Mouse (Mus musculus) central nervous system, embryonic 18 days (tissue): ENCODE data around the gene Rrp7a. TPM values are rescaled to one million over a fixed set of nuclear protein-coding genes. Genes with fewer than 3 reads are reported as not detected.

Experiments used
- polyA plus RNA-seq: library from polyadenylated mRNA; depleted of rRNA; stranded (reverse); fragments of >200 nt; gene quantifications from 2 replicates; pipeline ENCODE4 v1.2.3, GENCODE M21; 2012; rRNA removed

Gene Rrp7a
- polyA plus RNA-seq = 93.1 and 105 TPM in 2 replicates

DNA sequence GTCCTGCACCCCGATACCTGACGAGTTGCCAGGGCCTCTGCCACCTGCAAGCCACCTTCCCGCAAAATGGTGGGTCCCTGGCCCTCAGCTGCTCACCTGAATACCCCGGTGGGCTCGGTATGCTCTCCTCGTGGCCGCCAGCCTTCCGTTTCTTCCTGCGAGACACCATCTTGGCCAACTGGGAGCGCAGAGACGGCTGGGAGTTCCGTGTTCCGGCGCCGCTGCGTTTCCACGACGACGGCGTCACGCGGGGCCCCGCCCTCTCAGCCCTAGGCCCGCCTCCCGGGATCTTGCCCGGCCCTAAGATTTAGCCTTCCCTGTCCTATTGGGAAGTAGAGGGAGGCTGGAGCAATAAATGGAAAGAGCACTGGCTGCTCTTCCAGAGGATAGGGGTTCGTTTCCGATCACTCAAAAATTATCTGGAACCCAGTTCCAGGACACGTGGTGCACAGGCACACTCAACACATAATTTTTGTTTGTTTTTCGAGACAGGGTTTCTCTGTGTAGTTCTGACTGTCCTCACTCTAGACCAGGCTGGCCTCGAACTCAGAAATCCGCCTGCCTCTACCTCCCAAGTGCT, at the start of gene Rrp7a:
Gene Rrp7a (minus strand): TSS at position 236 of the 580 bp plus-strand sequence.

DNA sequence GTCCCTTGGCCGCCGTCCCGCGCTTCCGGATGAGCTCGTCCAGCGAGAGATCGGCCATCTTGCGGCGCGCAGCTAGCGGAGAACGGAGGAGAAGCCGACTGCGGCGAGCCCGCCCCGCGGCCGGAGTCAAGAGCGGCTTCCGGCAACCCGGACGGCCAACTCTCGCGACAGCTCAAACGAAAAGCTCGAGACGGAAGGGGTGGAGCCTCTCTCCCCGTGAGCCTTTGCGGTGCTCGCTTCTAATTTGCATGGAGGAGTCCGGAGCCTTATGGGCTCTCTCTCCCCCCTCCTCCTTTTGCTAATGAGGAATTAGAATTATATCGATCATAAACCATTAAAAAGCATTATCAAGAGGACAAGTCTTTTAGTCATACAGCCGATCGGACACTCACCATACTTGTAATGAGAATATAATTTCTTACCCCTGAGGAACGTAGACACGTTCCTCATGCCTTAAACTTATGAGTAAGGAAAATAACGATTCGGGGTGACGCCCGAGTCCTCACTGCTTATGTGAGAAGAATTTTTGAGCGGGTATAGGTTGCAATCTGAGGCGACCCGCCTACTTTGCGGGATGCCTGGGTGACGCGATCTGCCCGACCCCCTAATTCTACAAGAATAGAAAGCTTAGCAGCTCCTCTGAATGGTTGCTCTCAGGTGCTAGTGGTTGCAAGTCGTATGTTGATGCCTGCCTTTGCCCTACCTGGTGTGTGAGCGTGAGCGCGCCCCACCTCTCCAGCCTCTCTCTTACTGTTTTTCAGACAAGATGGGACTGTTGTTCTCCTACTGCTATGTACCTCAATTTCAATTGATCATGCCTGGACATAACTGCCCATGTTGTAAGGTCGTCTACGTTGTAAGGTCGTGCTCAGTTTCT, 26.8 kb upstream of the Rrp7a start, which contains the start of gene Poldip3:
Gene Poldip3 (minus strand): TSS at position 189 of the 877 bp plus-strand sequence.

DNA sequence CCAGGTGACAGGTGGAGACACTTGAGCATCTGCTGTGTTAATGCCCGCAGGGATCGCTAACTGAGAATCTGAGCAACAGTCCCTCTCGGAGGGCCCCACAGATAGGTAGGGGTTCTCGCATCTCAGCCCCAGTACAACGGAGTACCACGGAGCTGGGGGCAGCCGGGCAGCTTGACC, 33.3 kb downstream of the Rrp7a start, which contains the start of gene Serhl:
Gene Serhl (plus strand): TSS at position 78 of the 177 bp plus-strand sequence.

Other genes starting within 250 kb of the Rrp7a start
- 38.6 and 44.8 TPM in 2 replicates for gene Tcf20, start 134.9 kb downstream of the Rrp7a start, polyA plus RNA-seq
- 1.2 and 1.4 TPM in 2 replicates for gene Nfam1, start 89.5 kb downstream of the Rrp7a start, polyA plus RNA-seq
- gene Serhl, start 33.3 kb downstream of the Rrp7a start, polyA plus RNA-seq = 8.0 and 10.3 TPM in 2 replicates
- 78.5 and 82.2 TPM in 2 replicates for gene Poldip3, start 26.6 kb upstream of the Rrp7a start, polyA plus RNA-seq
- gene Cyb5r3, start 49.8 kb upstream of the Rrp7a start, polyA plus RNA-seq = 46.0 and 53.9 TPM in 2 replicates
- gene A4galt, start 129.0 kb upstream of the Rrp7a start, polyA plus RNA-seq = 3.1 and 4.0 TPM in 2 replicates
- 32.2 and 34.9 TPM in 2 replicates for gene Arfgap3, start 227.4 kb upstream of the Rrp7a start, polyA plus RNA-seq